Mouse (Mus musculus) kidney, adult 2 months (tissue): ENCODE data around the gene Nkain4.

Experiments
- CTCF ChIP-seq: fragments of 200-500 bp; conservative IDR thresholded peaks from 2 replicates; pipeline ENCODE4 v1.5.1; 2011; ENCODE audit warnings: low read depth, mild to moderate bottlenecking, control low read depth, low read length, moderate library complexity, mixed read lengths; ENCODE audit not compliant: insufficient read depth, insufficient read length
- POLR2A ChIP-seq: fragments of 200-500 bp; IDR thresholded peaks from one replicate; pipeline ENCODE4 v1.6.1; 2011; ENCODE audit warnings: low read depth, low read length, control low read depth

- TF ChIP-seq CTCF = no peak
- no peak for TF ChIP-seq POLR2A
Observed at GRCm38 (mm10) chr2:180905556-180906221, 48.8 kb downstream of the Nkain4 start.
